Mouse (Mus musculus) small intestine, adult 2 months (tissue): ENCODE results near the gene Fndc7.

ENCODE experiments used
- CTCF ChIP-seq: fragments of 200-500 bp; IDR thresholded peaks from 2 replicates; pipeline ENCODE4 v1.5.1; 2012; ENCODE audit warnings: low read depth, mild to moderate bottlenecking, control low read depth, inconsistent platforms, low read length, moderate library complexity, mixed read lengths; ENCODE audit not compliant: insufficient replicate concordance, insufficient read length; ENCODE audit errors: extremely low read depth
- POLR2A ChIP-seq: fragments of 200-500 bp; IDR thresholded peaks from 2 replicates; pipeline ENCODE4 v1.6.1; 2012; ENCODE audit warnings: low read depth, mild to moderate bottlenecking, control low read depth, inconsistent platforms, low read length, moderate library complexity

DNA sequence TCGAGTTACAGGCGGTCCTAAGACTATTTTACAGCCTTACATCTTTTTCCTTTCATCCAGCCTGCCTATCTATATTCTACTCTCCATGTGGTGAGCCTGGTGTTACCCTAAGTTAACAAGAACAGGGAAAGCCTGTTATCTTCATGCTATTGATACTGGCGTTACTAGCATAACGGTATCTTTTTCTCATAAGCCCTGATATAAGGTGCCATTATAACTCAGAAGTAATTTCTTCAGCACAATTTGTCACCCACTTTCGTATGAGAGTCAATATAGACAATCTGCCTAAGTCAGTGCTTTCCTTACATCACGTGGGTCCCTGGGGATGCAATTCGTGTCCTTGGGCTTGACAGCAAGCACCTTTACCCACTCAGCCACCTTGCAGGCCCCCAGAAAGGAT lies 50.8 kb downstream of the Fndc7 start:
- no peak for TF ChIP-seq CTCF
- no peak for TF ChIP-seq POLR2A
